Mouse (Mus musculus) hindbrain, embryonic 14.5 days (tissue): ENCODE results near the gene Acad8. TPM values are rescaled to one million over a fixed set of nuclear protein-coding genes. Genes with fewer than 3 reads are reported as not detected.

Experiments
- ATAC-seq: fragments of 200-750 bp; cut with Nextera tagmentation; 2 replicates; pipeline ENCODE4 v1.8.0; 2017; ENCODE audit warnings: moderate number of reproducible peaks, mild to moderate bottlenecking, moderate TSS enrichment, moderate library complexity; ENCODE audit not compliant: low FRiP score
- DNase-seq: peaks from one replicate; pipeline ENCODE4 v3.0.0-alpha.2; 2015; ENCODE audit warnings: low spot score
- H3K27ac ChIP-seq: fragments of 300-500 bp; sonication (generic); 2 replicates; pipeline ENCODE4 v1.5.1; 2014; ENCODE audit warnings: mild to moderate bottlenecking, moderate library complexity
- H3K27me3 ChIP-seq: fragments of 300-500 bp; sonication (generic); 2 replicates; pipeline ENCODE4 v1.6.1; 2014; ENCODE audit warnings: mild to moderate bottlenecking, low read length, mixed read lengths; ENCODE audit not compliant: control insufficient read depth, insufficient read depth
- H3K36me3 ChIP-seq: fragments of 300-500 bp; sonication (generic); replicated peaks from 2 replicates; pipeline ENCODE4 v1.6.1; 2014; ENCODE audit not compliant: control insufficient read depth, insufficient read depth
- H3K4me1 ChIP-seq: fragments of 300-500 bp; sonication (generic); replicated peaks from 2 replicates; pipeline ENCODE4 v1.6.1; 2014; ENCODE audit warnings: antibody characterized with exemption, low read length, mixed read lengths; ENCODE audit not compliant: control insufficient read depth, insufficient read depth
- H3K4me2 ChIP-seq: fragments of 300-500 bp; sonication (generic); replicated peaks from 2 replicates; pipeline ENCODE4 v1.6.1; 2014; ENCODE audit warnings: mild to moderate bottlenecking, moderate library complexity
- H3K4me3 ChIP-seq: fragments of 300-500 bp; sonication (generic); replicated peaks from 2 replicates; pipeline ENCODE4 v1.5.1; 2014; ENCODE audit warnings: mild to moderate bottlenecking, low read length
- H3K9ac ChIP-seq: fragments of 300-500 bp; sonication (generic); 2 replicates; pipeline ENCODE4 v1.6.1; 2014
- H3K9me3 ChIP-seq: fragments of 300-500 bp; sonication (generic); 2 replicates; pipeline ENCODE4 v1.6.1; 2016; ENCODE audit warnings: low read length; ENCODE audit not compliant: control insufficient read depth
- WGBS: fragments of 180-500 bp; shearing (Covaris S2); extraction: QIAGEN DNeasy Blood & Tissue Kit; methylation state at CpG from one replicate; pipeline ENCODE4 v1.1.7; 2014; 5-methylcytosine and 5-hydroxymethylcytosine counted together
- polyA plus RNA-seq: library from polyadenylated mRNA; unstranded; fragments of >200 nt; fragmentation: Nextera tagmentation; extraction: Ambion mirVana; gene quantifications from 2 replicates; pipeline ENCODE4 v1.2.1, GENCODE M21; 2014

The Acad8 gene
- 36.3 and 36.4 TPM in 2 replicates for polyA plus RNA-seq

- ATAC-seq, result peak; percentile 99
- peak within 1 kb of the TSS; percentile 75 for H3K27ac ChIP-seq
- H3K36me3 ChIP-seq, result peaks cover 15% of the 10 kb centered on the region
- H3K4me1 ChIP-seq, result peaks cover 17% of the 10 kb centered on the region
- 1% methylated on average over 35 of the region's 35 CpGs for WGBS
- no peaks in the 10 kb centered on the region for H3K27me3 ChIP-seq
- peak within 1 kb of the TSS; percentile 86 for H3K9ac ChIP-seq
- no peaks in the 10 kb centered on the region for H3K9me3 ChIP-seq
- H3K4me2 ChIP-seq, result peak within 1 kb of the TSS; percentile 88
- H3K4me3 ChIP-seq, result peak within 1 kb of the TSS; percentile 77
- DNase-seq, result peak; percentile 95
Observed at GRCm38 (mm10) chr9:26999461-27000395, at the start of gene Acad8, which contains the start of gene Thyn1. Gene Acad8 (minus strand): TSS chr9:26999566. Gene Thyn1 (plus strand): TSS chr9:26999710.

- Histone ChIP-seq H3K4me3 (no peak overlapping the region), H3K4me2 (no peak overlapping the region), H3K27me3 (no peaks in the 10 kb centered on the region), H3K9me3 (no peaks in the 10 kb centered on the region), H3K9ac (no peak overlapping the region), H3K4me1 (no peaks in the 10 kb centered on the region), H3K27ac (no peak overlapping the region), H3K36me3 (peaks cover 89% of the 10 kb centered on the region)
- no peak for DNase-seq
- 91% methylated on average over 5 of the region's 5 CpGs for WGBS
- ATAC-seq, result no peak
Observed at GRCm38 (mm10) chr9:27043892-27044291, 44.5 kb upstream of the Acad8 start.

- H3K4me3 ChIP-seq, result peak overlapping the region; percentile 75
- DNase-seq (no peak), ATAC-seq (peak; percentile 57)
- 0% methylated on average over 17 of the region's 17 CpGs for WGBS
- no peaks in the 10 kb centered on the region for H3K9me3 ChIP-seq
- peak overlapping the region; percentile 74 for H3K9ac ChIP-seq
- H3K27me3 ChIP-seq, result no peaks in the 10 kb centered on the region
- H3K4me1 ChIP-seq, result peaks cover 42% of the 10 kb centered on the region
- H3K27ac ChIP-seq, result no peak overlapping the region; the same call in 1 of the 2 replicates
- 0 out of 2 replicates have a peak, but pooled peaks cover 5% of the 10 kb centered on the region for H3K36me3 ChIP-seq
- H3K4me2 ChIP-seq, result peak overlapping the region; percentile 90
Observed at GRCm38 (mm10) chr9:27030763-27031100, 31.4 kb upstream of the Acad8 start.

GRCm38 (mm10) chr9:27029828-27030762 lies 30.7 kb upstream of the Acad8 start, which contains the start of the genes Vps26b and Ncapd3:
Gene Vps26b (minus strand): TSS chr9:27030065.
Gene Ncapd3 (plus strand): TSS chr9:27030175.
- WGBS, result under 1% methylated on average over 71 of the region's 80 CpGs
- DNase-seq, result peak; percentile 98
- 0 out of 2 replicates have a peak, but pooled peaks cover 5% of the 10 kb centered on the region for H3K36me3 ChIP-seq
- peak within 1 kb of the TSS; percentile 75 for H3K4me3 ChIP-seq
- H3K4me1 ChIP-seq, result peaks cover 42% of the 10 kb centered on the region
- peak within 1 kb of the TSS; percentile 87 for H3K9ac ChIP-seq
- ATAC-seq, result peak; percentile 94
- no peaks in the 10 kb centered on the region for H3K27me3 ChIP-seq
- no peaks in the 10 kb centered on the region for H3K9me3 ChIP-seq
- H3K4me2 ChIP-seq, result peak within 1 kb of the TSS; percentile 90
- H3K27ac ChIP-seq, result peak within 1 kb of the TSS; percentile 82

- H3K4me3 ChIP-seq, result peak overlapping the region; percentile 75
- H3K27ac ChIP-seq, result peak overlapping the region; percentile 82
- DNase-seq (peak; percentile 61), ATAC-seq (peak; percentile 12)
- H3K4me1 ChIP-seq, result peaks cover 42% of the 10 kb centered on the region
- peak overlapping the region; percentile 80 for H3K4me2 ChIP-seq
- 0 out of 2 replicates have a peak, but pooled peaks cover 12% of the 10 kb centered on the region for H3K36me3 ChIP-seq
- peak overlapping the region; percentile 87 for H3K9ac ChIP-seq
- WGBS, result under 1% methylated on average over 52 of the region's 52 CpGs
- H3K27me3 ChIP-seq, result no peaks in the 10 kb centered on the region
- no peaks in the 10 kb centered on the region for H3K9me3 ChIP-seq
Observed at GRCm38 (mm10) chr9:27029022-27029827, 29.9 kb upstream of the Acad8 start.

GRCm38 (mm10) chr9:27026708-27027107 lies 27.3 kb upstream of the Acad8 start:
- H3K36me3 ChIP-seq, result peaks cover 26% of the 10 kb centered on the region; the same call in 1 of the 2 replicates
- H3K9ac ChIP-seq, result 0 out of 2 replicates have a peak overlapping the region, but pooled peaks have one; percentile 87
- DNase-seq (no peak), ATAC-seq (no peak)
- peaks cover 37% of the 10 kb centered on the region for H3K4me1 ChIP-seq
- 92% methylated on average over 1 of the region's 1 CpGs for WGBS
- no peaks in the 10 kb centered on the region for H3K9me3 ChIP-seq
- H3K4me2 ChIP-seq, result peak overlapping the region; percentile 80
- no peak overlapping the region; the same call in 1 of the 2 replicates for H3K4me3 ChIP-seq
- no peak overlapping the region for H3K27ac ChIP-seq
- no peaks in the 10 kb centered on the region for H3K27me3 ChIP-seq

- 90% methylated on average over 4 of the region's 4 CpGs for WGBS
- Histone ChIP-seq H3K4me2 (no peak overlapping the region), H3K36me3 (peaks cover 38% of the 10 kb centered on the region), H3K27me3 (no peaks in the 10 kb centered on the region), H3K4me3 (no peak overlapping the region), H3K9ac (no peak overlapping the region), H3K27ac (no peak overlapping the region), H3K9me3 (no peaks in the 10 kb centered on the region), H3K4me1 (peaks cover 26% of the 10 kb centered on the region)
- DNase-seq, result no peak
- ATAC-seq, result no peak
Observed at GRCm38 (mm10) chr9:27023681-27024080, 24.3 kb upstream of the Acad8 start.

GRCm38 (mm10) chr9:27018961-27019360 lies 19.6 kb upstream of the Acad8 start:
- WGBS, result 95% methylated on average over 10 of the region's 10 CpGs
- no peak overlapping the region for H3K27ac ChIP-seq
- no peak overlapping the region for H3K9ac ChIP-seq
- no peak for DNase-seq
- H3K27me3 ChIP-seq, result no peaks in the 10 kb centered on the region
- H3K4me2 ChIP-seq, result no peak overlapping the region
- peaks cover 67% of the 10 kb centered on the region for H3K36me3 ChIP-seq
- no peak overlapping the region for H3K4me3 ChIP-seq
- ATAC-seq, result no peak
- no peaks in the 10 kb centered on the region for H3K4me1 ChIP-seq
- H3K9me3 ChIP-seq, result no peaks in the 10 kb centered on the region
